Mouse (Mus musculus) intestine, embryonic 16.5 days (tissue): Measurements from ENCODE around the gene Igsf10. TPM values are rescaled to one million over a fixed set of nuclear protein-coding genes. Genes with fewer than 3 reads are reported as not detected.

Experiments
- ATAC-seq: fragments of 200-750 bp; cut with Nextera tagmentation; 2 replicates; pipeline ENCODE4 v1.8.0; 2017; ENCODE audit warnings: moderate TSS enrichment, moderate library complexity
- H3K27ac ChIP-seq: fragments of 300-500 bp; sonication (generic); 2 replicates; pipeline ENCODE4 v1.5.1; 2014; ENCODE audit warnings: mild to moderate bottlenecking, low read length
- H3K27me3 ChIP-seq: fragments of 300-500 bp; sonication (generic); replicated peaks from 2 replicates; pipeline ENCODE4 v1.6.1; 2014; ENCODE audit warnings: low read length, control low read depth, mixed read lengths; ENCODE audit not compliant: control insufficient read depth, insufficient read depth
- H3K36me3 ChIP-seq: fragments of 300-500 bp; sonication (generic); 2 replicates; pipeline ENCODE4 v1.6.1; 2014; ENCODE audit warnings: low read length, control low read depth; ENCODE audit not compliant: control insufficient read depth, insufficient read depth
- H3K4me1 ChIP-seq: fragments of 300-500 bp; sonication (generic); 2 replicates; pipeline ENCODE4 v1.6.1; 2014; ENCODE audit warnings: low read length, control low read depth, mixed read lengths; ENCODE audit not compliant: control insufficient read depth, insufficient read depth
- H3K4me2 ChIP-seq: fragments of 300-500 bp; sonication (generic); 2 replicates; pipeline ENCODE4 v1.6.1; 2014; ENCODE audit warnings: low read depth, low read length, control low read depth
- H3K4me3 ChIP-seq: fragments of 300-500 bp; sonication (generic); 2 replicates; pipeline ENCODE4 v1.5.1; 2014; ENCODE audit warnings: mild to moderate bottlenecking, low read length
- H3K9ac ChIP-seq: fragments of 300-500 bp; sonication (generic); 2 replicates; pipeline ENCODE4 v1.6.1; 2014; ENCODE audit warnings: low read depth, low read length
- H3K9me3 ChIP-seq: fragments of 300-500 bp; sonication (generic); 2 replicates; pipeline ENCODE4 v1.6.1; 2016; ENCODE audit warnings: low read length, control low read depth; ENCODE audit not compliant: control insufficient read depth
- WGBS: fragments of 180-500 bp; shearing (Covaris S2); extraction: QIAGEN DNeasy Blood & Tissue Kit; methylation state at CpG from one replicate; pipeline ENCODE4 v1.1.7; 2014; 5-methylcytosine and 5-hydroxymethylcytosine counted together
- polyA plus RNA-seq: library from polyadenylated mRNA; unstranded; fragments of >200 nt; fragmentation: Nextera tagmentation; extraction: Ambion mirVana; gene quantifications from 2 replicates; pipeline ENCODE4 v1.2.1, GENCODE M21; 2015

The Igsf10 gene
- polyA plus RNA-seq, 1 experiment from 2014 or later, result 5.3 TPM

- Histone ChIP-seq H3K9ac (no peak overlapping the region), H3K4me1 (no peaks in the 10 kb centered on the region), H3K9me3 (no peaks in the 10 kb centered on the region), H3K27ac (no peak overlapping the region), H3K27me3 (no peaks in the 10 kb centered on the region), H3K4me2 (no peak overlapping the region), H3K4me3 (no peak overlapping the region), H3K36me3 (no peaks in the 10 kb centered on the region)
- WGBS, result 88% methylated on average over 16 of the region's 16 CpGs
- ATAC-seq, result no peak
Measured at GRCm38 (mm10) chr3:59295699-59296562, 48.3 kb downstream of the Igsf10 start.

GRCm38 (mm10) chr3:59293437-59294199, 50.6 kb downstream of the Igsf10 start:
- no peaks in the 10 kb centered on the region for H3K9me3 ChIP-seq
- no peaks in the 10 kb centered on the region for H3K36me3 ChIP-seq
- no peak overlapping the region for H3K9ac ChIP-seq
- no peak overlapping the region for H3K27ac ChIP-seq
- no peak overlapping the region for H3K4me2 ChIP-seq
- no peak for ATAC-seq
- 83% methylated on average over 5 of the region's 5 CpGs for WGBS
- no peak overlapping the region for H3K4me3 ChIP-seq
- H3K27me3 ChIP-seq, result no peaks in the 10 kb centered on the region
- no peaks in the 10 kb centered on the region for H3K4me1 ChIP-seq

- 61% methylated on average over 2 of the region's 2 CpGs for WGBS
Measured at GRCm38 (mm10) chr3:59290551-59290950, 53.6 kb downstream of the Igsf10 start.

GRCm38 (mm10) chr3:59278620-59279019, 65.6 kb downstream of the Igsf10 start:
- Histone ChIP-seq H3K4me2 (no peak overlapping the region), H3K9ac (no peak overlapping the region), H3K27ac (no peak overlapping the region), H3K4me1 (no peaks in the 10 kb centered on the region), H3K4me3 (no peak overlapping the region), H3K27me3 (no peaks in the 10 kb centered on the region), H3K36me3 (no peaks in the 10 kb centered on the region), H3K9me3 (no peaks in the 10 kb centered on the region)
- ATAC-seq, result no peak

More at GRCm38 (mm10) chr3:59290551-59290950, 53.6 kb downstream of the Igsf10 start:
- Histone ChIP-seq H3K4me1 (no peaks in the 10 kb centered on the region), H3K9ac (no peak overlapping the region), H3K36me3 (no peaks in the 10 kb centered on the region), H3K4me3 (no peak overlapping the region), H3K27me3 (no peaks in the 10 kb centered on the region), H3K4me2 (no peak overlapping the region), H3K9me3 (no peaks in the 10 kb centered on the region), H3K27ac (no peak overlapping the region)
- no peak for ATAC-seq

GRCm38 (mm10) chr3:59278254-59278533, 66.0 kb downstream of the Igsf10 start:
- H3K27me3 ChIP-seq, result no peaks in the 10 kb centered on the region
- H3K9ac ChIP-seq, result no peak overlapping the region
- no peaks in the 10 kb centered on the region for H3K9me3 ChIP-seq
- no peaks in the 10 kb centered on the region for H3K4me1 ChIP-seq
- H3K36me3 ChIP-seq, result no peaks in the 10 kb centered on the region
- 80% methylated on average over 3 of the region's 3 CpGs for WGBS
- no peak overlapping the region for H3K27ac ChIP-seq
- H3K4me3 ChIP-seq, result no peak overlapping the region
- no peak overlapping the region for H3K4me2 ChIP-seq
- no peak for ATAC-seq

GRCm38 (mm10) chr3:59277502-59278253, 66.5 kb downstream of the Igsf10 start:
- H3K27me3 ChIP-seq, result no peaks in the 10 kb centered on the region
- H3K27ac ChIP-seq, result no peak overlapping the region
- no peaks in the 10 kb centered on the region for H3K4me1 ChIP-seq
- no peak overlapping the region for H3K9ac ChIP-seq
- 39% methylated on average over 3 of the region's 3 CpGs for WGBS
- H3K4me2 ChIP-seq, result no peak overlapping the region
- no peaks in the 10 kb centered on the region for H3K9me3 ChIP-seq
- H3K4me3 ChIP-seq, result no peak overlapping the region
- no peaks in the 10 kb centered on the region for H3K36me3 ChIP-seq
- no peak for ATAC-seq

- no peak overlapping the region for H3K27ac ChIP-seq
- 90% methylated on average over 6 of the region's 6 CpGs for WGBS
Measured at GRCm38 (mm10) chr3:59270811-59271210, 73.4 kb downstream of the Igsf10 start.

More at GRCm38 (mm10) chr3:59270811-59271210, 73.4 kb downstream of the Igsf10 start:
- no peak for ATAC-seq
- Histone ChIP-seq H3K4me3 (no peak overlapping the region), H3K9me3 (no peaks in the 10 kb centered on the region), H3K9ac (no peak overlapping the region), H3K27me3 (no peaks in the 10 kb centered on the region), H3K4me1 (no peaks in the 10 kb centered on the region), H3K4me2 (no peak overlapping the region), H3K36me3 (no peaks in the 10 kb centered on the region)
